13 mouse cellular contexts compared by ENCODE assay signal in the genomic region with DNA sequence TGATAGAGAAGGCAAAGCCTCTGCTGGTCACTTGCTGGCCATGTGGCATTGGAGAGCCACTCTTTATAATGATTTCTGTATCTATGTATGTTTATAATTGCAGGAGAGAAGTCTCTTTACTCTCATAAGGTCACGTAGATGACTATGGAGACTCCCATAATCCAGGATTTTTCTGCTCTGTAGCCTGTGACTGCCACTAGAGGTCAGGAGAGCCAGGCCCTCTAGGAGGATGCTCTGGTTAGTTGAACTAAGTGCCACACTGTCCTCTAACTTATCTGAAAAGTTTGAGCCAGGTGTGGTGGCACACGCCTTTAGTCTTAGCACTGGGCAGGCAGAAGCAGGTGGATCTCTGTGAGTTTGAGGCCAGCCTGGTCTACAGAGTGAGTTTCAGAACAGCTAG. TPM values are rescaled to one million over a fixed set of nuclear protein-coding genes. Genes with fewer than 3 reads are reported as not detected.
A peak's percentile ranks its signal among the peaks of the same experiment; 100 is the strongest.
DNase-seq lines count a peak whose midpoint lies in the region; ATAC-seq lines count a peak whose summit lies in the region.
"Had no signal": no experiment of that assay in that cellular context is flagged by ENCODE, and none has a peak within 500 bp of the region (broad histone marks: within the 10 kb centered on the region; RNA-seq: fewer than 3 reads in every experiment).

No protein-coding gene starts in this region.

- peaks cover 8% of the 10 kb centered on the region; the same call in 1 of the 2 replicates for H3K27me3 ChIP-seq in heart, embryonic 11.5 days (ENCODE audit: control insufficient read depth, insufficient read depth, low read length)

- no peak overlapping the region for H3K9ac ChIP-seq in heart, embryonic 11.5 days (ENCODE audit: low read depth, low read length)

- no peaks in the 10 kb centered on the region for H3K4me1 ChIP-seq in heart, embryonic 11.5 days (ENCODE audit: control insufficient read depth, insufficient read depth, low read length)
- H3K4me1 ChIP-seq: hindbrain, embryonic 10.5 days had no signal

- no peaks in the 10 kb centered on the region for H3K9me3 ChIP-seq in heart, embryonic 11.5 days (replicated peaks; ENCODE audit: control insufficient read depth, low read length)
- H3K9me3 ChIP-seq: hindbrain, embryonic 10.5 days had no signal

- H3K27ac ChIP-seq in heart, embryonic 11.5 days (ENCODE audit: low read depth, low read length) = no peak overlapping the region
- H3K27ac ChIP-seq: hindbrain, embryonic 10.5 days had no signal

- H3K36me3 ChIP-seq in heart, embryonic 11.5 days (ENCODE audit: control insufficient read depth, insufficient read depth, low read length) = no peaks in the 10 kb centered on the region
- H3K36me3 ChIP-seq: hindbrain, embryonic 10.5 days had no signal

- ATAC-seq in heart, embryonic 11.5 days (replicated peaks; ENCODE audit: insufficient number of reproducible peaks, low FRiP score, low TSS enrichment) = no peak
- 0 out of 2 replicates have a peak, but pooled peaks have one; percentile 28 for ATAC-seq in megakaryocyte progenitor cell, adult 5-6 weeks (replicated peaks; ENCODE audit: poor library complexity)
- no peak for ATAC-seq in erythroid progenitor cell, adult 5-6 weeks (replicated peaks; ENCODE audit: low FRiP score, poor library complexity, severe bottlenecking)

- peak; percentile 23 for DNase-seq in heart, postnatal 4 days
- DNase-seq in lung, postnatal 10 days = peak; percentile 36
- no peak for DNase-seq in lung, adult 18-20 months
- DNase-seq in MN1 (ENCODE audit: low spot score) = peak; percentile 56
- no peak for DNase-seq in urinary bladder, postnatal 14 days (ENCODE audit: low spot score)
- DNase-seq: cerebellum, adult 9-11 months; kidney, postnatal 25 days; right cerebral cortex, postnatal 25 days had no signal

- no peak overlapping the region for H3K4me2 ChIP-seq in heart, embryonic 11.5 days

- 38% methylated on average over 2 of the region's 2 CpGs for WGBS in heart, embryonic 11.5 days (ENCODE audit: insufficient replicate concordance)

- no peak overlapping the region for H3K4me3 ChIP-seq in heart, embryonic 11.5 days (ENCODE audit: low read depth, low read length)
- H3K4me3 ChIP-seq: hindbrain, embryonic 10.5 days had no signal

RNA-seq across cellular contexts. Expression of a gene that starts 31.7 kb away (rescaled TPM):
- under 1 TPM; 0.05 to 0.10 TPM for total RNA-seq in heart, postnatal 4 days (2021)
- polyA plus RNA-seq in heart, embryonic 11.5 days (2014; fragmentation: Nextera tagmentation; extraction: Ambion mirVana) = 0.04 TPM in 1 of 2 replicates, not detected in the other
- total RNA-seq in megakaryocyte progenitor cell, adult 5-6 weeks (2015) = not detected in 2 replicates
- 0.12 TPM in 1 of 2 replicates, not detected in the other for total RNA-seq in megakaryocyte progenitor cell, adult 5-6 weeks (2017)
- not detected in 2 replicates for total RNA-seq in erythroid progenitor cell, adult 5-6 weeks (2015; ENCODE audit: low replicate concordance)
- not detected in 2 replicates for total RNA-seq in erythroid progenitor cell, adult 5-6 weeks (2017; ENCODE audit: low replicate concordance)
- total RNA-seq: granulocyte monocyte progenitor cell, adult 5-6 weeks had no signal

RNA-seq across cellular contexts. Expression of a gene that starts 36.4 kb away (rescaled TPM):
- total RNA-seq in heart, postnatal 4 days (2021) = 1 to 10 TPM in 1 of 2 experiments, under 1 TPM in 1; 0.29 to 1.1 TPM
- polyA plus RNA-seq in heart, embryonic 11.5 days (2014; fragmentation: Nextera tagmentation; extraction: Ambion mirVana) = 0.20 and 0.67 TPM in 2 replicates
- total RNA-seq in megakaryocyte progenitor cell, adult 5-6 weeks (2015) = not detected in 2 replicates
- total RNA-seq in megakaryocyte progenitor cell, adult 5-6 weeks (2017) = not detected in 2 replicates
- total RNA-seq in erythroid progenitor cell, adult 5-6 weeks (2015; ENCODE audit: low replicate concordance) = 0.42 TPM in 1 of 2 replicates, not detected in the other
- total RNA-seq in erythroid progenitor cell, adult 5-6 weeks (2017; ENCODE audit: low replicate concordance) = 2.8 TPM in 1 of 2 replicates, not detected in the other
- total RNA-seq: granulocyte monocyte progenitor cell, adult 5-6 weeks had no signal

Comparison
In these comparisons a context has a peak if more than half of its experiments do, and no peak if none do; other contexts are left out.
1. DNase-seq: peak in heart, postnatal 4 days (single experiment), lung, postnatal 10 days (single experiment) and MN1 (single experiment); none in lung, adult 18-20 months (0 of 2) and urinary bladder, postnatal 14 days (single experiment).